Mouse (Mus musculus) C2C12 (cell line): ENCODE measurements around the gene Vkorc1l1. TPM values are rescaled to one million over a fixed set of nuclear protein-coding genes. Genes with fewer than 3 reads are reported as not detected.

ENCODE experiments used
- H3K27me3 ChIP-seq: one replicate; pipeline ENCODE4 v1.6.1; 2011; ENCODE audit not compliant: control insufficient read depth, insufficient read depth, insufficient read length
- H3K36me3 ChIP-seq: one replicate; pipeline ENCODE4 v1.6.1; 2011; ENCODE audit not compliant: control insufficient read depth, insufficient read depth
- H3K4me3 ChIP-seq: one replicate; pipeline ENCODE4 v1.5.1; 2011; ENCODE audit warnings: mild to moderate bottlenecking, control low read depth; ENCODE audit not compliant: poor library complexity, insufficient read depth, severe bottlenecking
- H3K79me2 ChIP-seq: one replicate; pipeline ENCODE4 v1.6.1; 2011; ENCODE audit not compliant: control insufficient read depth, insufficient read depth
- H3K79me3 ChIP-seq: one replicate; pipeline ENCODE4 v1.6.1; 2011; ENCODE audit warnings: low read depth, control low read depth
- H3ac ChIP-seq: one replicate; pipeline ENCODE3; 2011; ENCODE audit warnings: low read depth; ENCODE audit not compliant: control insufficient read depth, insufficient read length
- CEBPB ChIP-seq: IDR thresholded peaks from one replicate; pipeline ENCODE4 v1.6.1; 2011; ENCODE audit warnings: low read depth, mild to moderate bottlenecking, control low read depth, moderate library complexity
- CTCF ChIP-seq: IDR thresholded peaks from one replicate; pipeline ENCODE4 v1.5.1; 2011; ENCODE audit not compliant: control insufficient read depth, insufficient read depth, insufficient read length
- FOSL1 ChIP-seq: IDR thresholded peaks from one replicate; pipeline ENCODE4 v1.8.0; 2011; ENCODE audit warnings: mild to moderate bottlenecking, low read length; ENCODE audit not compliant: poor library complexity, insufficient read depth, severe bottlenecking
- MAX ChIP-seq: IDR thresholded peaks from one replicate; pipeline ENCODE4 v1.6.1; 2011; ENCODE audit warnings: mild to moderate bottlenecking, control low read depth
- MYOD1 ChIP-seq: IDR thresholded peaks from one replicate; pipeline ENCODE4 v1.6.1; 2011; ENCODE audit warnings: low read depth; ENCODE audit not compliant: control insufficient read depth, insufficient read length
- MYOG ChIP-seq: IDR thresholded peaks from one replicate; pipeline ENCODE4 v1.6.1; 2011; ENCODE audit not compliant: control insufficient read depth, insufficient read length; ENCODE audit errors: extremely low read depth
- USF1 ChIP-seq: IDR thresholded peaks from one replicate; pipeline ENCODE4 v1.6.1; 2011; ENCODE audit warnings: low read depth, mild to moderate bottlenecking, control low read depth, moderate library complexity
- polyA plus RNA-seq: library from polyadenylated mRNA; unstranded; fragments of >200 nt; fragmentation: generic; extraction: Trizol; gene quantifications from one replicate; pipeline ENCODE4 v1.2.1, GENCODE M21; 2012; ENCODE audit warnings: missing spikeins

Vkorc1l1 gene
- polyA plus RNA-seq, 1 experiment: 16.5 TPM

DNA sequence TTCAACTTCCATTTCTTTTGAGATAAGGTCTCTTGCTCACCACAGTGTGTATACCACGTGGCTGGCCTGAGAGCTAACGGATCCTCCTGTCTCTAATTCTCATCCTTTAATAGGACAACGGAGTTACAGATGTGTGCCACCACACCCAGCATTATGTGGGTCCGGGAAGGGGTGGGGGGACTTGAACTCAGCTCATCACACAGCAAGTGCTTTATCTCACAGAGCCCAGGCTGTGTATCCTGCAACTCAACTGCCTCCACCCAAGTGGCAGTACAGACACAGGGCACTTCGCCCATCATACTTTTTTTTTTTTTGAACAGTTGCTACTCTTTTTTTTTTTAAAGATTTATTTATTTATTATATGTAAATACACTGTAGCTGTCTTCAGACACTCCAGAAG, 50.1 kb downstream of the Vkorc1l1 start:
- no peak for TF ChIP-seq CEBPB
- TF ChIP-seq CTCF: no peak
- TF ChIP-seq FOSL1: no peak
- no peak for TF ChIP-seq USF1
- TF ChIP-seq MAX: no peak
- no peak for TF ChIP-seq MYOD1
- no peak for TF ChIP-seq MYOG
- Histone ChIP-seq H3K79me3 (no peaks in the 10 kb centered on the region), H3K4me3 (no peak overlapping the region), H3K36me3 (peaks cover 27% of the 10 kb centered on the region), H3K27me3 (no peaks in the 10 kb centered on the region), H3K79me2 (no peaks in the 10 kb centered on the region), H3ac (no peak overlapping the region)

DNA sequence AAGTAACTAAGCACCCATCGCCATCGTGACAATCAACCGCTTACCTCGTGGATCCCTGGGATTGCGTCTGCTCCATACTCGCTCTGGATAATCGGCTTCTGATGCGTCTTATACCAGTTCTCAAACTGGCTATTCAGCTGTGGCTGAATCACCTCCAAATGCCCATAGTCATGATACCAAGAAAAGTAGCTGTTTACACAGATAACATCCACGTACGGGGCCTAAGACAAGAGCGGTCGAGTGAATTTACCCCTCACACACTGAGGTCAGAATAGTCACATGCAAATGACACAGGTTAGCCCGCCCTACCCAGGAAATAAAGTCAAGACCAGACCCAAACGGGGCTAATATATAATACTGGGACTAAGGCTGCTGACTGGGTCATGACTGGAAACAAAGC, 51.6 kb downstream of the Vkorc1l1 start:
- Histone ChIP-seq H3K27me3 (no peaks in the 10 kb centered on the region), H3K36me3 (peaks cover 39% of the 10 kb centered on the region), H3K79me2 (no peaks in the 10 kb centered on the region)

DNA sequence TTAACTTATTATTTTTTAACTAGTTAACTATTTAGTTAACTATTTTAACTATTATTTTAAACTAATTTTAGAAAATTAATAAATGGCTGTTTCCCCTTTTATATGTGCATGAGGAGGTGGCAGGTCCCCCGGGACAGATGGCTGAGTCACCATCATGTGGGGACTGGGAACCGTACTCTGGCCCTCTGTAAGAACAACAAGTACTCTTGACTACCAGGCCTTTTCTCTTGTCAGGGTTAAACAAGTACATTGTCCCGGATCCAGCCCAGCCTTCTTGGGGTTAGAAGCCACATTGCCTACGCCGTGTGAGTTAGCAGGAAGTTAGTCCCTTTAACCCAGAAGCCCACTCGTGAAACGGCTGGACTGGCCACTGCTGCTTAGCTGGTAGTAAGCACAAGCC, 53.2 kb downstream of the Vkorc1l1 start:
- Histone ChIP-seq H3K36me3 (peaks cover 40% of the 10 kb centered on the region), H3K4me3 (no peak overlapping the region), H3K79me2 (no peaks in the 10 kb centered on the region), H3ac (no peak overlapping the region), H3K79me3 (no peaks in the 10 kb centered on the region), H3K27me3 (no peaks in the 10 kb centered on the region)
- no peak for TF ChIP-seq CTCF

More for the DNA sequence above, 51.6 kb downstream of the Vkorc1l1 start:
- no peaks in the 10 kb centered on the region for H3K79me3 ChIP-seq
- TF ChIP-seq FOSL1 (no peak), MYOG (no peak), MAX (no peak), USF1 (no peak)
- no peak overlapping the region for H3K4me3 ChIP-seq
- no peak overlapping the region for H3ac ChIP-seq

DNA sequence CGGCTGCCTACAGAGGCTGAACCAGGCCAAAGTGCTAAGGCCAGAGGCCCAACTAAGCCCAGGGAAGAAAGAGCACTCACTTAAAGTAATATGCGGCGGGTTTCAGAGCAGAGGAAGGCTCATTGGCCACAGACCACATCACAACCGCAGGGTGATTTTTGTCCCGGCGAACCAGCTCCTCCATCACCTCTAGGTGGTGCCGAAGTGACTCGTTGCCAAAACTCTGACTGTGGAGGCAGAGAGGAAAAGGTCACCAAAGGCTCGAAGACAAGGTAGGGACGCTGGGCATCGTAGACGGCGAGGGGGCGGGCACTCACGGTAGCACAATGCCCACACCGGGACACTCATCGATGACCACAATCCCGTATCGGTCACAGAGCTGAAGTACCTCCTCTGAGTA, 55.9 kb downstream of the Vkorc1l1 start:
- Histone ChIP-seq H3K27me3 (no peaks in the 10 kb centered on the region), H3K79me3 (peaks cover 5% of the 10 kb centered on the region), H3K36me3 (peaks cover 35% of the 10 kb centered on the region), H3K4me3 (no peak overlapping the region), H3K79me2 (no peaks in the 10 kb centered on the region), H3ac (no peak overlapping the region)
- TF ChIP-seq CTCF (no peak), USF1 (no peak), CEBPB (no peak), MYOG (no peak), MYOD1 (no peak), MAX (no peak), FOSL1 (no peak)

DNA sequence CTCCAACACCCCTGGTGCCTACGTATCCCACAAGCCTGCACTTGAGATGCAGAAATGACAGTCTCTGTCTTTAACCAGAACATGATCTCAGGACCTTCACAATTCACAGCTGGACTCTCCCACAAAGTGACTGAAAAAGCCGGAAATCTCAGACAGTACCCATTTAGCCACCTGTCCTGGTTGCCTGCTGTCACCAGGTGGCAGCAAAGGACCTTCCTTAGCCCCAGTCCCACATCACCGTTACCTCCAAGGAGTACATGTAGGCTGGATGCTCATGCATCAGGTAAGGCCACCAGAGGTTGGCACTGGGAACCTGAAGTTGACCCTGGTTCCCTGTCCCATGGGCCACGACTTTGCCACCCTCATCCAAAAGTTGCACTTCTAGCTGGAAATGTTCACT, 57.3 kb downstream of the Vkorc1l1 start:
- Histone ChIP-seq H3K79me3 (peaks cover 5% of the 10 kb centered on the region), H3K79me2 (no peaks in the 10 kb centered on the region), H3ac (no peak overlapping the region), H3K36me3 (peaks cover 35% of the 10 kb centered on the region), H3K4me3 (no peak overlapping the region), H3K27me3 (no peaks in the 10 kb centered on the region)
- TF ChIP-seq MAX (no peak), MYOG (no peak), CTCF (peak; percentile 70)

DNA sequence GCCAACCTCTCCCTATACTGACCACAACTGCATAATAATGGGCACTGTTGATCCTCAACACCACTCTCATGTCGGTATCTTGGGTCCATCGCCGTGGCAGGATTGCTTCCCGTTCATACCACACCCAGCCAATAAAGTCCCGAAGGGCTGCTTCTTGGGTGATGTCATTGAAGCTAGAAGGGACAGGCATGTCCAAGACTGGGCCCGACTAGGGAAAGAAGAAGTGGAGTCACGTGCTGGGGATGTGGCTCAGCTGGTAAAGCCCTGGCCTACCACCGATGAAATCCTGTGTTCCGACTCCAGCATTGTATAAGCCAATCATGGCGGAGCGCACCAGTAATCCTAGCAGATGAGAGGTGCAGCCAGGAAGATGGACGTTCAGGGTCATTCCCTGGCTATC, 59.0 kb downstream of the Vkorc1l1 start:
- no peak overlapping the region for H3K4me3 ChIP-seq
- H3ac ChIP-seq: no peak overlapping the region
- H3K79me3 ChIP-seq: peaks cover 5% of the 10 kb centered on the region
- no peaks in the 10 kb centered on the region for H3K27me3 ChIP-seq
- H3K79me2 ChIP-seq: no peaks in the 10 kb centered on the region
- no peak for TF ChIP-seq USF1
- no peak for TF ChIP-seq MYOD1
- no peak for TF ChIP-seq MAX
- TF ChIP-seq MYOG: no peak
- TF ChIP-seq CEBPB: no peak
- TF ChIP-seq CTCF: no peak
- no peak for TF ChIP-seq FOSL1
- H3K36me3 ChIP-seq: peaks cover 31% of the 10 kb centered on the region

DNA sequence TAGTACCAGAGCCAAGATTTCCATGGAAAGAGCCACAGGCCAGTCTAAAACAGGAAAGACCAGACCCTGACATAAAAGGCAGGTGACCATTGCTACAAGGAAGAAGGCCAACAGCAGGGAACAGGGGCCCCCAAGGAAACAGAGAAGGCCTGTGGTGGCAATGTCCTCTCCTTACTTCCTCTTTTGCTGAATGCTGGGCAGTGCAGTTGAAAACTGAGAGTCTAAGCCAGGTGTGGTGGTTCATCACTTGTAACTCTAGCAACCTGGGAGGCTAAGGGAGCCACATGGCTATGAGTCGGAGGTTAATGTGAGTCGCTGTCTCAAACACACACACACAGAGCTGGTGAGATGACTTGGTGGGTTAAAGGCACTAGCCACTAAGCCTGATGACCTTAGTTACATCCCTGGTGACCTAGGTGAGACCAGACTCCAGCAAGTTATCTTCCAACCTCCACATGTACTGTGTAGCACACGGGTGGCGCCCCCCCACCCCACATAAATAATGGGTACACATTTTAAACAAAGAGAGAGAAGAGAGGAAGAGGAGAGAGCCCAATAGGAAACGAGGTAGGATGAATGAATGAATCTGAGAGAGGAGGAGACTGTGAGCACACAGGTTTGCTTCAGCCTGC, 59.7 kb downstream of the Vkorc1l1 start:
- Histone ChIP-seq H3K36me3 (peaks cover 31% of the 10 kb centered on the region), H3K79me2 (no peaks in the 10 kb centered on the region), H3K27me3 (no peaks in the 10 kb centered on the region), H3K4me3 (peak overlapping the region; percentile 52), H3ac (peak overlapping the region; percentile 14), H3K79me3 (peaks cover 5% of the 10 kb centered on the region)
- TF ChIP-seq MYOG (no peak), MAX (no peak)
